Mouse (Mus musculus) C2C12 (cell line): Measurements from ENCODE around the gene Leng8.

Source experiments
- CEBPB ChIP-seq: IDR thresholded peaks from one replicate; pipeline ENCODE4 v1.6.1; 2011; ENCODE audit warnings: low read depth, mild to moderate bottlenecking, control low read depth, moderate library complexity
- CTCF ChIP-seq: IDR thresholded peaks from one replicate; pipeline ENCODE4 v1.5.1; 2011; ENCODE audit not compliant: control insufficient read depth, insufficient read depth, insufficient read length
- MAX ChIP-seq: IDR thresholded peaks from one replicate; pipeline ENCODE4 v1.6.1; 2011; ENCODE audit warnings: mild to moderate bottlenecking, control low read depth
- MYOG ChIP-seq: IDR thresholded peaks from one replicate; pipeline ENCODE4 v1.6.1; 2011; ENCODE audit not compliant: control insufficient read depth, insufficient read length; ENCODE audit errors: extremely low read depth
- USF1 ChIP-seq: IDR thresholded peaks from one replicate; pipeline ENCODE4 v1.6.1; 2011; ENCODE audit warnings: low read depth, mild to moderate bottlenecking, control low read depth, moderate library complexity

DNA sequence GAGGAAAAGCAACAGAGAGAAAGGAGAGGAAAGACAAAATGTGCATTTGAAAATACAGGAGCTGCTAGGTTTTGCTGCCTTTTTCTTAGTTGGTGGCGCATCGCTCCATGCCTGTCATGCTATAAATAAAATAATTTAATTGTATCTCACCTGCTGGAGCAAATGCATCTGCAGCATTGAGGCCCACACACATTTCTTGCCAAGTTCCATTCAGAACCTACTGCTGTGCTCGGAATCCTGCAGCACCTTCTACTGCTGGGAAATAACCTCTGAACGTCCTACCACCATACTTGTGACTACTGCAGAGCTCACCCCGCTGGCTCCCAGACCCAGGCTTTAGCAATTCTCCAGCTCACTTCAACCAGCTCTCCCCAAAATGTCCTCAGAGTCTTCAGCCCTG lies 35.7 kb upstream of the Leng8 start:
- TF ChIP-seq CTCF (no peak), MYOG (no peak), CEBPB (no peak), USF1 (no peak), MAX (no peak)
